Mouse (Mus musculus) intestine, embryonic 14.5 days (tissue): ENCODE data around the gene Fkbp1b. TPM values are rescaled to one million over a fixed set of nuclear protein-coding genes. Genes with fewer than 3 reads are reported as not detected.
"Not testable (repeated sequence)": the region's sequence is repeated elsewhere in the genome, so short reads cannot be mapped to it uniquely, and the experiment has no call there.

ENCODE experiments used
- ATAC-seq: fragments of 200-750 bp; cut with Nextera tagmentation; replicated peaks from 2 replicates; pipeline ENCODE4 v1.8.0; 2017; ENCODE audit warnings: low read depth, moderate number of reproducible peaks, moderate TSS enrichment, moderate library complexity; ENCODE audit not compliant: low FRiP score, low TSS enrichment
- DNase-seq: peaks from one replicate; pipeline ENCODE4 v3.0.0-alpha.2; 2018; ENCODE audit warnings: low spot score
- H3K27ac ChIP-seq: fragments of 300-500 bp; sonication (generic); 2 replicates; pipeline ENCODE4 v1.5.1; 2014; ENCODE audit warnings: low read depth, mild to moderate bottlenecking, control low read depth
- H3K27me3 ChIP-seq: fragments of 300-500 bp; sonication (generic); replicated peaks from 2 replicates; pipeline ENCODE4 v1.6.1; 2014; ENCODE audit warnings: low read length, control low read depth; ENCODE audit not compliant: control insufficient read depth, insufficient read depth
- H3K36me3 ChIP-seq: fragments of 300-500 bp; sonication (generic); 2 replicates; pipeline ENCODE4 v1.6.1; 2014; ENCODE audit warnings: low read length, control low read depth; ENCODE audit not compliant: control insufficient read depth, insufficient read depth
- H3K4me1 ChIP-seq: fragments of 300-500 bp; sonication (generic); replicated peaks from 2 replicates; pipeline ENCODE4 v1.6.1; 2014; ENCODE audit warnings: low read length, control low read depth, mixed read lengths; ENCODE audit not compliant: control insufficient read depth, insufficient read depth
- H3K4me2 ChIP-seq: fragments of 300-500 bp; sonication (generic); 2 replicates; pipeline ENCODE4 v1.6.1; 2014; ENCODE audit warnings: low read length
- H3K4me3 ChIP-seq: fragments of 300-500 bp; sonication (generic); 2 replicates; pipeline ENCODE4 v1.5.1; 2014; ENCODE audit warnings: low read depth, low read length, control low read depth, mixed read lengths
- H3K9ac ChIP-seq: fragments of 300-500 bp; sonication (generic); 2 replicates; pipeline ENCODE4 v1.6.1; 2014; ENCODE audit warnings: mild to moderate bottlenecking, low read length
- H3K9me3 ChIP-seq: fragments of 300-500 bp; sonication (generic); 2 replicates; pipeline ENCODE4 v1.6.1; 2016; ENCODE audit warnings: low read length, control low read depth; ENCODE audit not compliant: control insufficient read depth
- WGBS: fragments of 180-500 bp; shearing (Covaris S2); extraction: QIAGEN DNeasy Blood & Tissue Kit; methylation state at CpG from one replicate; pipeline ENCODE4 v1.1.7; 2014; 5-methylcytosine and 5-hydroxymethylcytosine counted together
- polyA plus RNA-seq: library from polyadenylated mRNA; unstranded; fragments of >200 nt; fragmentation: Nextera tagmentation; extraction: Ambion mirVana; gene quantifications from 2 replicates; pipeline ENCODE4 v1.2.1, GENCODE M21; 2014

Gene Fkbp1b
- polyA plus RNA-seq: 11.2 and 14.5 TPM in 2 replicates

DNA sequence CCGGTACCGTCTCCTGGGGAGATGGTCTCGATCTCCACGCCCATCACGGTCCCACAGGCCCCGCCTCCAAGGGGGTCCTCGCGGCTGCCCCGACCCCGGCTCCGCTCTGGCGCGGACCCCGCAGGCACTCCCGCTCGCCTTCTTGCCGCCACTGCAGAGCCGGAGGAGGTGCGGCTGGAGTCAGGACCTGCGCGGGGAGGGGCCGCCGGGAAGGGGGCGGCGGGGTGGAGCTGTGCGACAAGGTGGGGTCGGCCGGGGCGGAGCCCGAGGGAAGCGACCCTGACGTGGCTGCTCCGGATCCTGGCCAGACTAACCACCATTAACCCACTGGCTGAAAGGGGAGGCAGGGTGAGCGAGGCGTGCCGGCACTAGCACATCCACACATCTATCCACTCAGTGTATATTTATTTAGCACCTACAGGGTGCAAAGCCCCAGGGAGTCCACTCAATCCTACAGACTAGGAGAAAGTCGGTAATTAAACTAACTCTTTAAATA, at the start of gene Fkbp1b:
TSS of gene Fkbp1b (minus strand) at position 200 of the 496 bp plus-strand sequence.
- DNase-seq: peak; percentile 82
- no peaks in the 10 kb centered on the region for H3K36me3 ChIP-seq
- H3K27ac ChIP-seq: no peak within 1 kb of the TSS; the same call in 1 of the 2 replicates
- H3K4me2 ChIP-seq: peak within 1 kb of the TSS; percentile 95
- H3K9me3 ChIP-seq: no peaks in the 10 kb centered on the region
- peak; percentile 79 for ATAC-seq
- peak within 1 kb of the TSS; percentile 45 for H3K9ac ChIP-seq
- H3K4me3 ChIP-seq: peak within 1 kb of the TSS; percentile 69
- H3K27me3 ChIP-seq: 0 out of 2 replicates have a peak, but pooled peaks cover 3% of the 10 kb centered on the region
- peaks cover 12% of the 10 kb centered on the region for H3K4me1 ChIP-seq
- WGBS: under 1% methylated on average over 37 of the region's 37 CpGs

DNA sequence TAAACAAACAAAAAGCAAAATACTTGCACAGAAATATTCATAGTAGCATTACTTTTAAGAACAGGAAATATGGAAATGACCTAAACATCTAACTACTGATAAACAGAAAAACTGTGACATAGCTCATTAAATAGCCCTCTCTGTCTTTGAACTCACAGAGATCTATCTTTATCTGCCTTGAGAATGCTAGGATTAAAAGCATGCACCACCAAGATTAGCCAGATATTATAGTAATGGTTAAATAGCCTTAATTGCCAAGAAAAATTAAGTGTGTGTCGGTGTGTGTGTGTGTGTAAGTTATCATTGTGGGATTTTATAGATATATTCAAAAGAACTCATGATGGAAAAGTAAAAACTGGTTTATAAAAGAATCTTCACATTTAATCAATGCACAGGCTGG, 48.5 kb upstream of the Fkbp1b start:
- Histone ChIP-seq H3K9ac (no peak overlapping the region), H3K4me3 (no peak overlapping the region), H3K27ac (no peak overlapping the region), H3K9me3 (no peaks in the 10 kb centered on the region), H3K36me3 (peaks cover 14% of the 10 kb centered on the region), H3K4me2 (no peak overlapping the region), H3K4me1 (no peaks in the 10 kb centered on the region), H3K27me3 (no peaks in the 10 kb centered on the region)
- DNase-seq (no peak), ATAC-seq (no peak)
- WGBS: 93% methylated on average over 1 of the region's 1 CpGs

- WGBS: 91% methylated on average over 2 of the region's 2 CpGs
- no peak for DNase-seq
- no peaks in the 10 kb centered on the region for H3K27me3 ChIP-seq
Measured at GRCm38 (mm10) chr12:4889251-4889650, 47.9 kb upstream of the Fkbp1b start.

DNA sequence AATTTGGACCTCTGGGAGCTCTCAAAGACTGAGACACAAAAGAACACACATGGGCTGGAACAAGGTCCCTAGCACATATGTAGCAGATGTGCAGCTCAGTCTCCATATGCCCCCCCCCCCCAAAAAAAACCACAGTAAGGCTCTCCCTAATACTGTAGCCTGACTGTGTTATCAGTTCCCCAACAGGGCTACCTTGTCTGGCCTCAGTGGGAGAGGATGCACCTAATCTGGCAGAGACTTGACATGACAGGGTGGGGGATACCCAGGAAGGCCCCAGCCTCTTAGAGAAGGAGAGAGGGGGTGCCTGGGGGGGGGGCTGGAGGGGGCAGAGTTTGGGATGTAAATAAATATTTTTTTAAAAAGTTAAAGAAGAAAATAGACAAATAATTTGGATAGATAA, 47.3 kb upstream of the Fkbp1b start:
- DNase-seq: no peak
- Histone ChIP-seq H3K4me1 (no peaks in the 10 kb centered on the region), H3K4me2 (no peak overlapping the region), H3K27ac (no peak overlapping the region), H3K4me3 (no peak overlapping the region), H3K9ac (no peak overlapping the region), H3K9me3 (no peaks in the 10 kb centered on the region), H3K36me3 (peaks cover 10% of the 10 kb centered on the region), H3K27me3 (no peaks in the 10 kb centered on the region)
- no peak for ATAC-seq

More at GRCm38 (mm10) chr12:4889251-4889650, 47.9 kb upstream of the Fkbp1b start:
- no peak overlapping the region for H3K9ac ChIP-seq
- no peak for ATAC-seq
- H3K4me3 ChIP-seq: no peak overlapping the region
- no peaks in the 10 kb centered on the region for H3K4me1 ChIP-seq
- H3K4me2 ChIP-seq: no peak overlapping the region
- H3K27ac ChIP-seq: no peak overlapping the region
- peaks cover 13% of the 10 kb centered on the region for H3K36me3 ChIP-seq
- no peaks in the 10 kb centered on the region for H3K9me3 ChIP-seq

- H3K9ac ChIP-seq, ATAC-seq, H3K4me2 ChIP-seq, H3K36me3 ChIP-seq, H3K27me3 ChIP-seq, H3K4me3 ChIP-seq, DNase-seq, H3K4me1 ChIP-seq, H3K9me3 ChIP-seq, H3K27ac ChIP-seq: not testable (repeated sequence)
- 90% methylated on average over 4 of the region's 4 CpGs for WGBS
Measured at GRCm38 (mm10) chr12:4886581-4886980, 45.2 kb upstream of the Fkbp1b start.

DNA sequence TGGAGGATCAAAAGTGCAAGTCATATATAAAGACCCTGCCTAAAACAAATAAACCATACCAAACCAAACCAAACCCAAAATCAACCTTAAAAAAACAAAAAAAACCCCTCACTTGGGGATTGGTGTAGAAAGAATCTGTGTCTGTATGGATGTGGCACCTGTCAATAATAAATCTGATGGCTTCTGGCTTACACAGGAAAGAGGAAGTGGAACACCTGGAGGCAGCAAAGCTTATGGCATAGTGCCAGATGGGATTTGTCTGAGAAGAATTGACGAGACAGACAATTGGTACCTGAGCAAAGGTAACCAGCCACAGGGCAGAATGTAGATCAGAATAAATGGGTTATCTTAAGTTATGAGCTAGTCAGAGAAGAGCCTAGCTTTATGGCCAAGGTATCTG, 43.7 kb upstream of the Fkbp1b start:
- Histone ChIP-seq H3K27ac (no peak overlapping the region), H3K4me1 (no peaks in the 10 kb centered on the region), H3K9me3 (no peaks in the 10 kb centered on the region), H3K36me3 (0 out of 2 replicates have a peak, but pooled peaks cover 6% of the 10 kb centered on the region), H3K4me3 (no peak overlapping the region), H3K4me2 (no peak overlapping the region), H3K9ac (no peak overlapping the region), H3K27me3 (no peaks in the 10 kb centered on the region)
- no peak for ATAC-seq
- WGBS: 66% methylated on average over 1 of the region's 1 CpGs
- DNase-seq: no peak

DNA sequence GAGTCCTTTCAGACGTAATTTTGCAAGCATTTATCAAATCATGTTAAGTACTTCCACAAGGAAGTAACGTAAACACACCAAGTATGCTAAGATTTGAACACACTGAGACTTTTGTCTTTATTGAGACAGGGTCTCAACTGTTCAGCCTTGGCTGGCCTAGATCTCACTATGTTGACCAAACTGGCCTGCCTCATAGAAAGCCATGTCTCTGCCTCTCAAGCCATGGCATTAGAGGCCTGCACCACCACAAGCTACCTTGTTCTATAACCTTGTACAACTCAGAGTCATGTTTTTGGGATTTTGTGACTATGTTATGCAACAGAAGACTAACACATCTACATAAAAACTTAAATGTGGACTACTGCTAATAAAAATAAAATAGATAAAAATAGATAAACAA, 40.7 kb upstream of the Fkbp1b start:
- Histone ChIP-seq H3K4me3 (no peak overlapping the region), H3K9ac (no peak overlapping the region), H3K4me2 (no peak overlapping the region), H3K27me3 (no peaks in the 10 kb centered on the region), H3K9me3 (no peaks in the 10 kb centered on the region), H3K4me1 (no peaks in the 10 kb centered on the region), H3K36me3 (0 out of 2 replicates have a peak, but pooled peaks cover 6% of the 10 kb centered on the region), H3K27ac (no peak overlapping the region)
- ATAC-seq (no peak), DNase-seq (no peak)
- WGBS: 65% methylated on average over 2 of the region's 2 CpGs

DNA sequence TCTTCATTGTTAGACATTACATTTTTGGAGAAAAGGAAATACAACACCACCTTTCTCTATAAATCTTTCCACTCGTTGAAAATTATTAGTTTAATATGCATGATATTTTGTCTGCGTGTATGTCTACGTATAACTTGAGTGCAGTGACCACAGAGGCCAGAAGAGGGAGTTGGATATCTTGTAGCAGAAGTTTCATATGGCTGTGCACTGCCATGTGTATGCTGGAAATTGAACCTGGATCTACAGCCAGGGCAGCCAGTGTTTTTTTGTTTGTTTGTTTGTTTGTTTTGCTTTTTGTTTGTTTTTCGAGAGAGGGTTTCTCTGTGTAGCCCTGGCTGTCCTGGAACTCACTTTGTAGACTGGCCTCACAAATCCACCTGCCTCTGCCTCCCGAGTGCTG, 37.7 kb upstream of the Fkbp1b start:
- ATAC-seq (no peak), DNase-seq (no peak)
- no peaks in the 10 kb centered on the region for H3K9me3 ChIP-seq
- no peak overlapping the region for H3K27ac ChIP-seq
- 94% methylated on average over 5 of the region's 5 CpGs for WGBS
- no peak overlapping the region for H3K4me2 ChIP-seq
- H3K27me3 ChIP-seq: no peaks in the 10 kb centered on the region
- H3K36me3 ChIP-seq: 0 out of 2 replicates have a peak, but pooled peaks cover 6% of the 10 kb centered on the region
- 0 out of 2 replicates have a peak, but pooled peaks cover 6% of the 10 kb centered on the region for H3K4me1 ChIP-seq
- no peak overlapping the region for H3K9ac ChIP-seq
- no peak overlapping the region for H3K4me3 ChIP-seq

GRCm38 (mm10) chr12:4878296-4878783, 36.9 kb upstream of the Fkbp1b start:
- no peak overlapping the region for H3K9ac ChIP-seq
- H3K4me2 ChIP-seq: no peak overlapping the region
- ATAC-seq (no peak), DNase-seq (no peak)
- 0 out of 2 replicates have a peak, but pooled peaks cover 6% of the 10 kb centered on the region for H3K36me3 ChIP-seq
- H3K27ac ChIP-seq: no peak overlapping the region
- H3K4me3 ChIP-seq: no peak overlapping the region
- H3K27me3 ChIP-seq: no peaks in the 10 kb centered on the region
- WGBS: 78% methylated on average over 9 of the region's 9 CpGs
- H3K9me3 ChIP-seq: no peaks in the 10 kb centered on the region
- 0 out of 2 replicates have a peak, but pooled peaks cover 6% of the 10 kb centered on the region for H3K4me1 ChIP-seq
